Mouse (Mus musculus): ENCODE measurements at regions not wholly inside any gene's neighbourhood (a gene's known extent, or its start where the extent isn't known, plus 50 kb on each side); places are given as distances from the start of the nearest gene placed in this dataset.

- TF ChIP-seq POLR2A (IDR thresholded peaks at IDR 0.05; ENCODE audit: insufficient read depth, low read depth, low read length) = no peak
- TF ChIP-seq CTCF (IDR thresholded peaks at IDR 0.05; ENCODE audit: insufficient read depth, low read depth, low read length) = no peak
Measured at GRCm38 (mm10) chr7:129842303-129843122, 250.8 kb downstream of the Wdr11 start.

All from olfactory bulb, adult 2 months (tissue).